Mouse (Mus musculus) ES-E14 (cell line): ENCODE data around the gene Eddm3b. TPM values are rescaled to one million over a fixed set of nuclear protein-coding genes. Genes with fewer than 3 reads are reported as not detected.

ENCODE experiments used
- DNase-seq: peaks from one replicate; pipeline ENCODE4 v3.0.0-alpha.2; 2013; ENCODE audit warnings: low read depth, low spot score
- H3K27ac ChIP-seq: 2 replicates; pipeline ENCODE4 v1.5.1; 2012; ENCODE audit warnings: low read depth, mild to moderate bottlenecking, low read length, moderate library complexity, mixed read lengths; ENCODE audit not compliant: poor library complexity, insufficient read depth, severe bottlenecking
- H3K36me3 ChIP-seq: 2 replicates; pipeline ENCODE4 v1.6.1; 2012; ENCODE audit warnings: mild to moderate bottlenecking, low read length, moderate library complexity, mixed read lengths; ENCODE audit not compliant: control insufficient read depth, poor library complexity, insufficient read depth, severe bottlenecking
- H3K4me1 ChIP-seq, 2 experiments: fragments of 150-350 bp in 1 of 2; sonication (generic) in 1 of 2; 2 replicates each; pipeline ENCODE4 v1.6.1; 2012; ENCODE audit warnings: low read length in 2 of 2, mild to moderate bottlenecking in 1 of 2, mixed read lengths in 1 of 2; ENCODE audit not compliant: control insufficient read depth in 2 of 2, insufficient read depth in 2 of 2, poor library complexity in 1 of 2
- H3K4me3 ChIP-seq, 2 experiments: fragments of 150-350 bp in 1 of 2; sonication (generic) in 1 of 2; 2 replicates each; pipeline ENCODE4 v1.5.1; 2012; ENCODE audit warnings: low read length in 2 of 2, low read depth in 1 of 2, mild to moderate bottlenecking in 1 of 2, mixed read lengths in 1 of 2; ENCODE audit not compliant: insufficient read depth in 1 of 2, poor library complexity in 1 of 2, severe bottlenecking in 1 of 2
- H3K9ac ChIP-seq: 2 replicates; pipeline ENCODE4 v1.6.1; 2012; ENCODE audit warnings: low read depth, mild to moderate bottlenecking, low read length, mixed read lengths; ENCODE audit not compliant: poor library complexity, insufficient read depth, severe bottlenecking
- H3K9me3 ChIP-seq: fragments of 150-350 bp; sonication (generic); 2 replicates; pipeline ENCODE4 v1.6.1; 2012; ENCODE audit warnings: low read depth, mild to moderate bottlenecking, low read length; ENCODE audit not compliant: control insufficient read depth, insufficient read depth
- CHD2 ChIP-seq: IDR thresholded peaks from 2 replicates; pipeline ENCODE4 v1.6.1; 2014; ENCODE audit warnings: mild to moderate bottlenecking, low read depth, low read length, inconsistent platforms
- HCFC1 ChIP-seq: IDR thresholded peaks from 2 replicates; pipeline ENCODE4 v1.6.1; 2012; ENCODE audit warnings: low read length, inconsistent platforms, borderline replicate concordance; ENCODE audit not compliant: insufficient read depth
- MAFK ChIP-seq: IDR thresholded peaks from 2 replicates; pipeline ENCODE4 v1.6.1; 2014; ENCODE audit warnings: mild to moderate bottlenecking, low read depth, low read length, inconsistent platforms; ENCODE audit not compliant: insufficient read depth
- ZC3H11A ChIP-seq: IDR thresholded peaks from 2 replicates; pipeline ENCODE4 v1.6.1; 2012; ENCODE audit warnings: low read depth, mild to moderate bottlenecking, inconsistent platforms, low read length, borderline replicate concordance
- ZNF384 ChIP-seq: IDR thresholded peaks from 2 replicates; pipeline ENCODE4 v1.6.1; 2012; ENCODE audit warnings: low read depth, low read length, inconsistent platforms
- in situ Hi-C, 2 experiments: fragments of 600-800 bp; cut with MboI; formaldehyde crosslinking; loops; one replicate each; pipeline ENCODE4 v1.15.1; 2025; ENCODE audit warnings: low sequenced_read_pairs in 2 of 2, inconsistent platforms in 1 of 2; ENCODE audit not compliant: unreplicated experiment in 2 of 2
- total RNA-seq: library from RNA; depleted of rRNA; stranded (reverse); fragments of 300-350 nt; gene quantifications from 2 replicates; pipeline ENCODE4 v1.2.3, GENCODE M21; 2012

The Eddm3b gene
- total RNA-seq, 1 experiment: not detected

DNA sequence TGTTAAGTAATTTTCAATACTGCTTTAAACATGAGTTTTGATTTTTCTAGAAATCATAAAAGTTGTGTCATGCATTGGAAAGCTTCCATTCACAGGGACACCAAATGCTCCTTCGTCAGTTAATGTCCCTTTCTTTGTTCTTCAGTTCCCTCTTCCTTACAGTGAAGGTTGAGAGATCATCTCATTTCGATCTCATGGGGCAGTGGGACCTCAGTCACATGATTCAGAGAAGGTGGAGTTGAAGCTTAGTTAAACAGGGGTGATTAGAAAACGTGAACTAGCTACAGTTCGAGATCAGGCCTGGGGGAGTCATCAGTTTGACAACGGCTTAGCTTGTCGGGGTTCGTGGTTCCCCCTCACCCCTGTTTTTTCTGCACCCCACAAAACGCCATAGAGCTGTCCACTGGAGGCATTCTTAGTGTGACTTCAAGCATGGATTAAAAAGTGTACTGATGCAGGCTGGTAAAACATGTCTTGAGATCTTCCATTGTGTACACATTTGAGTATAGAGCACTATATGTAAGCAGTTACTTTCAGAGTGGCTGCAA, 22.1 kb upstream of the Eddm3b start:
- in situ Hi-C loops: loop anchor here (10.0 to 25.0 kb wide), 2 partner anchors 670 to 683 kb away; partner anchors contain the start of gene Ang4 (in 2 of the 2)
- H3K4me3 ChIP-seq: no peak overlapping the region
- TF ChIP-seq ZNF384 (no peak), HCFC1 (no peak), CHD2 (no peak), ZC3H11A (no peak), MAFK (no peak)
- H3K36me3 ChIP-seq: no peaks in the 10 kb centered on the region
- peaks cover 0 to 2% of the 10 kb centered on the region in 2 experiments; a peak in 1 of 4 replicates for H3K4me1 ChIP-seq
- H3K9me3 ChIP-seq: no peaks in the 10 kb centered on the region
- DNase-seq: no peak
- no peak overlapping the region for H3K9ac ChIP-seq
- H3K27ac ChIP-seq: no peak overlapping the region

GRCm38 (mm10) chr14:51093496-51093895, 20.7 kb upstream of the Eddm3b start:
- Histone ChIP-seq H3K36me3 (no peaks in the 10 kb centered on the region), H3K27ac (no peak overlapping the region), H3K9ac (no peak overlapping the region), H3K4me1 (no peaks in the 10 kb centered on the region), H3K9me3 (no peaks in the 10 kb centered on the region), H3K4me3 (no peak overlapping the region)
- no peak for DNase-seq
- in situ Hi-C loops: loop anchor here (10.0 to 25.0 kb wide), 2 partner anchors 669 to 681 kb away; partner anchors contain the start of gene Ang4 (in 2 of the 2)
- TF ChIP-seq ZNF384: no peak
- no peak for TF ChIP-seq CHD2
- no peak for TF ChIP-seq HCFC1
- no peak for TF ChIP-seq ZC3H11A
- TF ChIP-seq MAFK: no peak

DNA sequence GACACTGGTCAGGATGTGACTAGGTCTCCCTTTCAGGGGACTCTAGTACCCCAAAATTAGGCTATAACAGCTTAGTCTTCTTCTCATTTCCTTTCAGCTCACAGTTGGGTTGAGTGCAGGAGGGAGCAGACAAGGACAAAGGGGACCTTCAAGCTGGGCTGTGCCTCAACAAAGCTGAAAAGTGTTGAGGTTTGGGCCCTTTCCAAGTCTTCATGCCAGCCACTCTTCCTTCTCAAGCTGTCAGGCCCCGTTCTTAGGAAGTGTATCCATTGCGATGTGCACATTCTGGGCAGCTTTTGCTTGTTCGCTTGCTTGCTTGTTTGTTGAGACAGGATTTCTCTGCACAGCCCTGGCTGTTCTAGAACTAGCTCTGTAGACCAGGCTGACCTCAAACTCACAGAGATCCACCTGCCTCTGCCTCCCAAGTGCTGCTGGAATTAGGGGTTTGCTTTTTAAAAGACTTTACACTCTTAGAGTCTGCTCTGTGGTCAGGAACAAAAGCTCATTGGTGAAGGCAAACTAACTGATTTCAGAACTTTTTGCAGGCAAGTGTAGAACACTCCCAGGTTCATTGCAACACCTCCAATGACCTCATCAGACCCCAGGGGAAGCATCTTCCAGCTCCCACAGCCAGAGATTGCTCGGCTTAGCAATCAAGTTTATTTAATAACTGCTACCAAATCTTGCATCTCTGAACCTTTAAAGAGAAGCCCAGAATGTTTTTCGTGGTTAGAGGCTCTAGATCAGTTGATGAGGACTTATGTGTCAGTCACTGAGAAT, 19.9 kb upstream of the Eddm3b start:
- H3K36me3 ChIP-seq: no peaks in the 10 kb centered on the region
- in situ Hi-C loops: loop anchor here (10.0 to 25.0 kb wide), 2 partner anchors 668 to 681 kb away; partner anchors contain the start of gene Ang4 (in 2 of the 2)
- H3K9me3 ChIP-seq: no peaks in the 10 kb centered on the region
- no peak overlapping the region for H3K4me3 ChIP-seq
- no peak overlapping the region for H3K9ac ChIP-seq
- TF ChIP-seq ZNF384 (no peak), CHD2 (no peak), MAFK (no peak), HCFC1 (no peak), ZC3H11A (no peak)
- no peak for DNase-seq
- no peaks in the 10 kb centered on the region for H3K4me1 ChIP-seq
- no peak overlapping the region for H3K27ac ChIP-seq

GRCm38 (mm10) chr14:51094921-51095320, 19.3 kb upstream of the Eddm3b start:
- Histone ChIP-seq H3K4me1 (no peaks in the 10 kb centered on the region), H3K9ac (no peak overlapping the region), H3K36me3 (no peaks in the 10 kb centered on the region), H3K9me3 (no peaks in the 10 kb centered on the region), H3K4me3 (no peak overlapping the region), H3K27ac (no peak overlapping the region)
- in situ Hi-C loops: loop anchor here (10.0 to 25.0 kb wide), 2 partner anchors 667 to 680 kb away; partner anchors contain the start of gene Ang4 (in 2 of the 2)
- no peak for DNase-seq
- no peak for TF ChIP-seq MAFK
- TF ChIP-seq ZC3H11A: no peak
